Mouse (Mus musculus) liver, adult 2 months (tissue): ENCODE results near the gene Hpcal1.

ENCODE experiments used
- CTCF ChIP-seq: fragments of 200-500 bp; IDR thresholded peaks from 2 replicates; pipeline ENCODE4 v1.5.1; 2011; ENCODE audit warnings: low read depth, low read length, control low read depth
- POLR2A ChIP-seq: fragments of 200-500 bp; IDR thresholded peaks from 2 replicates; pipeline ENCODE4 v1.6.1; 2011; ENCODE audit warnings: low read length, control low read depth; ENCODE audit not compliant: insufficient read depth; ENCODE audit errors: extremely low read depth

DNA sequence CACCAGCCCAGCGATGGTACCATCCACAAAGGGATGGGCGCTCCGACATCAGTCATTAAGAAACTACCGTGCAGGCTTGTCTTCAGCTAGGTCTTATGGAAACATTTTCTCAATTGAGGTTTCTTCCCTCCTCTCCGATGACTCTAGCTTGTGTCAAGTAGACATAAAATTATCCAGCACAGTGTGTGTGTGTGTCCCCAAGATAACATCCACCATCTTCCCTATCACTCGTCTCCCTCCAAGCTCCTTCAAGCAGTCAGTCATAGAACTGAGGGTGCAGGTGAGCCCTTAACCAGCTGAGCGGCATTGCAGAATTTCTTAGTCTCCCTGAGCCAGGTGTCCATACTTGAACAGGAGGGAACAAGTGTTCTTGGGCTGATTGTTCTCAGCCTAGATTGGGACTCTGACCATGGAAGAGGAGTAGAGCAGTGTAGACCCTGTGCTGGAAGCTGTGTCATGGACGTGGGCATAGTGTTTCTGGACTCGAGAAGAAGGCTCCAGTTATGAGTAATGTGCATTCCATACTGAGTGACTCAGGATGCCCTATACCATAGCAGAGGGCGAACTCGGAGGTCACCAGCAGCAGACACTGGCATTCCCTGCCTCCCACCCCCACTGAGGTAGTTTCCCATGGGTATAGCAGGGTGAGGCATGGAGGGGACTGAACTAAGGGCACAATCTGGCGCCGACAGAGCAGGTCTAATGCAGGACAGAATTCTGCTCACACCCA lies 32.0 kb downstream of the Hpcal1 start:
- TF ChIP-seq CTCF (no peak), POLR2A (no peak)
